ENCODE assay signal across 32 mouse cellular contexts in the genomic region with DNA sequence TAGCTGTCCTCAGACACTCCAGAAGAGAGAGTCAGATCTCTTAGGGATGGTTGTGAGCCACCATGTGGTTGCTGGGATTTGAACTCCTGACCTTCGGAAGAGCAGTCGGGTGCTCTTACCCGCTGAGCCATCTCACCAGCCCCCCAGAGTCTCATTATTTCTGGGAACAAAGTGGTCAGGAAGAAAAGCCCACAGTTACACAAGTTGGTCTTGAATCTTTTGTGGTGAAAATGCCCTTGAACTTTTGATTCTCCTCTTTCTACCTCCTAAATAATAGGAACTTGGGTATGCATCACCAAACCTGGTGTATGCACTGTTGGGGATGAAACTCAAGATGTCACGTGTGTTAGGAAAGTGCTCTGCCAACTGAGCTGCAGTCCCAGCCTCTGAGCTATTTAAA. TPM values are rescaled to one million over a fixed set of nuclear protein-coding genes. Genes with fewer than 3 reads are reported as not detected.
DNase-seq lines count a peak whose midpoint lies in the region; ATAC-seq and TF ChIP-seq lines count a peak whose summit lies in the region.
"Had no signal": no experiment of that assay in that cellular context is flagged by ENCODE, and none has a peak within 500 bp of the region (broad histone marks: within the 10 kb centered on the region; RNA-seq: fewer than 3 reads in every experiment).

No protein-coding gene starts in this region.

- ATAC-seq in CD4-positive, CD25-positive, alpha-beta regulatory T cell, adult 4 months, result no peak
- ATAC-seq: activated CD4-positive, CD25-positive, alpha-beta regulatory T cell, adult 4 months; forebrain, embryonic 15.5 days; hindbrain, postnatal 0 days; inflammation-experienced regulatory T-cells, adult 6 months; intestine, embryonic 16.5 days had no signal

- H3K27ac ChIP-seq in spleen, adult 2 months (ENCODE audit: insufficient read depth, low read length), result peak overlapping the region; percentile 76
- H3K27ac ChIP-seq in ES-E14 (ENCODE audit: insufficient read depth, low read depth, low read length, poor library complexity, severe bottlenecking) (peak overlapping the region; percentile 7; the same call in 1 of the 2 replicates), macrophage (0 out of 2 replicates have a peak overlapping the region, but pooled peaks have one; percentile 68)
- H3K27ac ChIP-seq: embryonic facial prominence, embryonic 12.5 days; embryonic facial prominence, embryonic 15.5 days; forebrain, embryonic 15.5 days; heart, adult 2 months; heart, embryonic 10.5 days; heart, embryonic 13.5 days; hindbrain, embryonic 14.5 days; hindbrain, postnatal 0 days had no signal

- H3K9ac ChIP-seq in ES-E14 (ENCODE audit: insufficient read depth, low read depth, low read length, poor library complexity, severe bottlenecking), result no peak overlapping the region
- H3K9ac ChIP-seq: embryonic facial prominence, embryonic 12.5 days; embryonic facial prominence, embryonic 15.5 days; forebrain, embryonic 15.5 days; heart, embryonic 13.5 days; hindbrain, embryonic 14.5 days had no signal

- no peak for TF ChIP-seq POLR2A in spleen, adult 2 months (IDR thresholded peaks at IDR 0.05; ENCODE audit: low read depth, low read length)

- TF ChIP-seq CTCF in spleen, adult 2 months (IDR thresholded peaks at IDR 0.05; ENCODE audit: extremely low read depth, insufficient read depth, insufficient read length, insufficient replicate concordance), result no peak

- intact Hi-C loops in gastrocnemius, postnatal 36 days (cut with DNase I), result no loop called here

- peaks cover 24% of the 10 kb centered on the region for H3K4me1 ChIP-seq in spleen, adult 2 months (ENCODE audit: control insufficient read depth, insufficient read depth, insufficient read length)
- H3K4me1 ChIP-seq in ES-E14 (ENCODE audit: control insufficient read depth in 2 of 2, insufficient read depth in 2 of 2, low read length in 2 of 2, poor library complexity in 1 of 2), result peaks cover 2 to 4% of the 10 kb centered on the region in 2 experiments; a peak in 2 of 4 replicates

- H3K4me3 ChIP-seq in spleen, adult 2 months (ENCODE audit: extremely low read depth, insufficient read depth, insufficient read length), result no peak overlapping the region
- H3K4me3 ChIP-seq in ES-E14 (ENCODE audit: insufficient read depth in 1 of 2, low read depth in 1 of 2, low read length in 2 of 2, poor library complexity in 1 of 2, severe bottlenecking in 1 of 2) (no peak overlapping the region), macrophage (ENCODE audit: inconsistent target) (no peak overlapping the region)
- H3K4me3 ChIP-seq: embryonic facial prominence, embryonic 12.5 days; embryonic facial prominence, embryonic 15.5 days; forebrain, embryonic 15.5 days; heart, adult 2 months; heart, embryonic 10.5 days; heart, embryonic 13.5 days had no signal

- H3K9me3 ChIP-seq in ES-E14 (ENCODE audit: control insufficient read depth, insufficient read depth, low read depth, low read length), result no peaks in the 10 kb centered on the region
- H3K9me3 ChIP-seq: embryonic facial prominence, embryonic 12.5 days; embryonic facial prominence, embryonic 15.5 days; forebrain, embryonic 15.5 days; G1E; heart, embryonic 10.5 days; heart, embryonic 13.5 days had no signal

- 69% methylated on average over 4 of the region's 4 CpGs for WGBS in spleen, adult 2 months
- 88% methylated on average over 4 of the region's 4 CpGs for whole genome bisulfite sequencing in macrophage (ENCODE audit: missing documents)

- DNase-seq in spleen, adult 2 months (ENCODE audit: low read depth in 1 of 2, low spot score in 2 of 2), result no peak
- DNase-seq in spleen, postnatal 36 days (ENCODE audit: low spot score in 2 of 2), result no peak
- DNase-seq in ES-E14 (ENCODE audit: low read depth, low spot score), result no peak
- no peak for DNase-seq in B cell, adult 2 months
- DNase-seq in gastrocnemius, postnatal 36 days, result no peak
- DNase-seq: adrenal gland, adult 8-10 months; adrenal gland, postnatal 36 days; cerebellum, adult 18-20 months; cerebellum, adult 9-11 months; cerebellum, postnatal 25 days; gastrocnemius, postnatal 25 days; heart, adult 2 months; heart, postnatal 14 days; heart, postnatal 4 days had no signal

- no peaks in the 10 kb centered on the region for H3K36me3 ChIP-seq in spleen, adult 2 months (ENCODE audit: control insufficient read depth, insufficient read depth, low read length)
- H3K36me3 ChIP-seq in ES-E14 (ENCODE audit: control insufficient read depth, insufficient read depth, low read length, poor library complexity, severe bottlenecking) (peaks cover 6% of the 10 kb centered on the region; the same call in 1 of the 2 replicates), macrophage (ENCODE audit: inconsistent target) (no peaks in the 10 kb centered on the region)
- H3K36me3 ChIP-seq: embryonic facial prominence, embryonic 15.5 days had no signal

- in situ Hi-C loops in ES-E14 (cut with MboI; ENCODE audit: low sequenced_read_pairs in 2 of 2, unreplicated experiment in 2 of 2), result no loop called here

- H3K27me3 ChIP-seq in spleen, adult 2 months (ENCODE audit: control insufficient read depth, insufficient read depth, low read length), result no peaks in the 10 kb centered on the region
- H3K27me3 ChIP-seq: embryonic facial prominence, embryonic 12.5 days; embryonic facial prominence, embryonic 15.5 days; forebrain, embryonic 15.5 days had no signal

- H3K79me2 ChIP-seq in macrophage (ENCODE audit: inconsistent target), result no peaks in the 10 kb centered on the region

TF ChIP-seq in ES-E14, 5 proteins besides CTCF, POLR2A, EP300 and RAD21:
- TF ChIP-seq CHD2 (IDR thresholded peaks at IDR 0.05; ENCODE audit: low read depth, low read length), result no peak
- TF ChIP-seq HCFC1 (IDR thresholded peaks at IDR 0.05; ENCODE audit: borderline replicate concordance, insufficient read depth, low read length), result no peak
- no peak for TF ChIP-seq ZNF384 (IDR thresholded peaks at IDR 0.05; ENCODE audit: low read depth, low read length)
- TF ChIP-seq MAFK (IDR thresholded peaks at IDR 0.05; ENCODE audit: insufficient read depth, low read depth, low read length), result no peak
- TF ChIP-seq ZC3H11A (IDR thresholded peaks at IDR 0.05; ENCODE audit: borderline replicate concordance, low read depth, low read length), result no peak

RNA-seq across cellular contexts. Expression of a gene that starts 4.9 kb away (rescaled TPM):
- polyA plus RNA-seq in spleen, adult 2 months (2012; rRNA removed), result 135 and 192 TPM in 2 replicates
- total RNA-seq in ES-E14 (2012; rRNA removed), result 67.1 and 71.8 TPM in 2 replicates
- 10 to 100 TPM in 20 of 26 experiments, 1 to 10 TPM in 6; 3.4 to 39.6 (median 19.1) TPM for total RNA-seq in macrophage (2018; cell fraction: chromatin; rRNA removed)
- 100 to 1,000 TPM in 13 of 26 experiments, 10 to 100 TPM in 13; 60.8 to 145 (median 99.8) TPM for total RNA-seq in macrophage (2018; cell fraction: cytosol; rRNA removed)
- total RNA-seq in macrophage (2018; cell fraction: nucleus; rRNA removed), result 10 to 100 TPM; 14.6 to 95.4 (median 48.7) TPM
- 60.5 to 98.7 TPM (median 67.9 TPM) in 3 replicates for polyA plus RNA-seq in macrophage (2018)
- polyA plus RNA-seq in CD4-positive, CD25-positive, alpha-beta regulatory T cell, adult 4 months (2017; shearing (Covaris generic)), result 100 to 1,000 TPM; 138 to 145 TPM
- total RNA-seq in gastrocnemius, postnatal 36 days (2021), result 10 to 100 TPM; 40.4 to 45.1 TPM

RNA-seq across cellular contexts. Expression of a gene that starts 10.7 kb away (rescaled TPM):
- polyA plus RNA-seq in spleen, adult 2 months (2012; rRNA removed), result 0.13 and 0.15 TPM in 2 replicates
- 0.11 and 0.22 TPM in 2 replicates for total RNA-seq in ES-E14 (2012; rRNA removed)
- total RNA-seq in macrophage (2018; cell fraction: chromatin; rRNA removed), result under 1 TPM in 1 of 26 experiments, not detected in 25; 0.22 TPM
- not detected for total RNA-seq in macrophage (2018; cell fraction: cytosol; rRNA removed)
- total RNA-seq in macrophage (2018; cell fraction: nucleus; rRNA removed), result under 1 TPM in 1 of 26 experiments, not detected in 25; 0.21 TPM
- polyA plus RNA-seq in macrophage (2018), result not detected in 3 replicates
- polyA plus RNA-seq in CD4-positive, CD25-positive, alpha-beta regulatory T cell, adult 4 months (2017; shearing (Covaris generic)), result under 1 TPM in 1 of 2 experiments, not detected in 1; 0.08 TPM
- total RNA-seq in gastrocnemius, postnatal 36 days (2021), result not detected
- total RNA-seq: adrenal gland, postnatal 36 days; common myeloid progenitor, adult 5-6 weeks; gastrocnemius, adult 8-10 months; gastrocnemius, postnatal 25 days; granulocyte monocyte progenitor cell, adult 5-6 weeks; heart, postnatal 14 days; heart, postnatal 4 days; hindbrain, postnatal 0 days had no signal
- polyA plus RNA-seq: activated CD4-positive, CD25-positive, alpha-beta regulatory T cell, adult 4 months; embryonic facial prominence, embryonic 12.5 days; forebrain, embryonic 11.5 days; forebrain, embryonic 15.5 days; G1E; heart, adult 2 months; heart, embryonic 10.5 days; hindbrain, embryonic 11.5 days; hindbrain, embryonic 14.5 days; hindbrain, postnatal 0 days had no signal

RNA-seq across cellular contexts. Expression of a gene that starts 21.0 kb away (rescaled TPM):
- 1.4 and 1.9 TPM in 2 replicates for polyA plus RNA-seq in spleen, adult 2 months (2012; rRNA removed)
- 0.67 and 0.79 TPM in 2 replicates for total RNA-seq in ES-E14 (2012; rRNA removed)
- under 1 TPM in 7 of 26 experiments, not detected in 19; 0.23 to 0.63 (median 0.42) TPM for total RNA-seq in macrophage (2018; cell fraction: chromatin; rRNA removed)
- total RNA-seq in macrophage (2018; cell fraction: cytosol; rRNA removed), result under 1 TPM in 8 of 26 experiments, not detected in 18; 0.03 to 0.11 (median 0.07) TPM
- total RNA-seq in macrophage (2018; cell fraction: nucleus; rRNA removed), result under 1 TPM in 7 of 26 experiments, not detected in 19; 0.17 to 0.31 (median 0.25) TPM
- polyA plus RNA-seq in macrophage (2018), result not detected in 3 replicates
- polyA plus RNA-seq in CD4-positive, CD25-positive, alpha-beta regulatory T cell, adult 4 months (2017; shearing (Covaris generic)), result under 1 TPM; 0.42 to 0.70 TPM
- total RNA-seq in gastrocnemius, postnatal 36 days (2021), result under 1 TPM; 0.22 to 0.38 TPM
- total RNA-seq: common myeloid progenitor, adult 5-6 weeks; granulocyte monocyte progenitor cell, adult 5-6 weeks had no signal
- polyA plus RNA-seq: G1E had no signal

RNA-seq across cellular contexts. Expression of a gene that starts 27.9 kb away (rescaled TPM):
- polyA plus RNA-seq in spleen, adult 2 months (2012; rRNA removed), result 1.1 and 1.3 TPM in 2 replicates
- total RNA-seq in ES-E14 (2012; rRNA removed), result 0.21 TPM in 1 of 2 replicates, not detected in the other
- total RNA-seq in macrophage (2018; cell fraction: chromatin; rRNA removed), result under 1 TPM in 1 of 26 experiments, not detected in 25; 0.66 TPM
- not detected for total RNA-seq in macrophage (2018; cell fraction: cytosol; rRNA removed)
- total RNA-seq in macrophage (2018; cell fraction: nucleus; rRNA removed), result not detected
- polyA plus RNA-seq in macrophage (2018), result not detected in 3 replicates
- 1 to 10 TPM in 1 of 2 experiments, not detected in 1; 1.3 TPM for polyA plus RNA-seq in CD4-positive, CD25-positive, alpha-beta regulatory T cell, adult 4 months (2017; shearing (Covaris generic))
- not detected for total RNA-seq in gastrocnemius, postnatal 36 days (2021)
- total RNA-seq: adrenal gland, postnatal 36 days; common myeloid progenitor, adult 5-6 weeks; G1E; gastrocnemius, adult 8-10 months; gastrocnemius, postnatal 25 days; granulocyte monocyte progenitor cell, adult 5-6 weeks; heart, adult 2 months; heart, postnatal 4 days had no signal
- polyA plus RNA-seq: forebrain, embryonic 11.5 days; forebrain, embryonic 15.5 days; G1E; heart, embryonic 10.5 days; hindbrain, embryonic 11.5 days; hindbrain, embryonic 14.5 days had no signal

RNA-seq across cellular contexts. Expression of a gene that starts 35.1 kb away (rescaled TPM):
- 0.05 TPM in 1 of 2 replicates, not detected in the other for polyA plus RNA-seq in spleen, adult 2 months (2012; rRNA removed)
- total RNA-seq in ES-E14 (2012; rRNA removed), result 0.76 and 0.95 TPM in 2 replicates
- total RNA-seq in macrophage (2018; cell fraction: chromatin; rRNA removed), result not detected
- under 1 TPM in 6 of 26 experiments, not detected in 20; 0.04 to 0.10 (median 0.09) TPM for total RNA-seq in macrophage (2018; cell fraction: cytosol; rRNA removed)
- total RNA-seq in macrophage (2018; cell fraction: nucleus; rRNA removed), result not detected
- 0.23 to 0.38 TPM in 2 of 3 replicates, not detected in the other for polyA plus RNA-seq in macrophage (2018)
- not detected for polyA plus RNA-seq in CD4-positive, CD25-positive, alpha-beta regulatory T cell, adult 4 months (2017; shearing (Covaris generic))
- total RNA-seq in gastrocnemius, postnatal 36 days (2021), result 1,000 to 10,000 TPM; 2,073 to 2,141 TPM
- total RNA-seq: common myeloid progenitor, adult 5-6 weeks; granulocyte monocyte progenitor cell, adult 5-6 weeks had no signal
- polyA plus RNA-seq: activated CD4-positive, CD25-positive, alpha-beta regulatory T cell, adult 4 months; G1E; inflammation-experienced regulatory T-cells, adult 6 months had no signal

Comparison
In these comparisons a context has a peak if more than half of its experiments do, and no peak if none do; other contexts are left out.
1. H3K27ac ChIP-seq: peak in every context shown above with its lines; median percentile 76 in spleen, adult 2 months; 68 in macrophage; 7 in ES-E14.